Mouse (Mus musculus): ENCODE data around the gene Yipf3.

Gene Yipf3

GRCm38 (mm10) chr17:46284653-46285052 is 36.8 kb downstream of the Yipf3 start:
- DNase-seq (ENCODE audit: low spot score) = no peak

- DNase-seq (ENCODE audit: low spot score) = no peak
These were observed 37.5 kb downstream of the Yipf3 start for GRCm38 (mm10) chr17:46285407-46285806.

GRCm38 (mm10) chr17:46287678-46288095 is 39.8 kb downstream of the Yipf3 start:
- DNase-seq (ENCODE audit: low spot score) = no peak

GRCm38 (mm10) chr17:46296601-46297000 is 48.7 kb downstream of the Yipf3 start:
- DNase-seq (ENCODE audit: low spot score) = no peak

- DNase-seq (ENCODE audit: low spot score) = no peak
These were observed 49.1 kb downstream of the Yipf3 start for GRCm38 (mm10) chr17:46297028-46297363.

- DNase-seq (ENCODE audit: low spot score) = no peak
These were observed 49.7 kb downstream of the Yipf3 start, which contains the start of gene Dlk2 for GRCm38 (mm10) chr17:46297364-46298219. Gene Dlk2 (plus strand): TSS chr17:46297421.

- peak; percentile 52 for DNase-seq (ENCODE audit: low spot score)
These were observed 50.5 kb downstream of the Yipf3 start for GRCm38 (mm10) chr17:46298220-46298913.

GRCm38 (mm10) chr17:46301892-46302291 is 54.0 kb downstream of the Yipf3 start:
- no peak for DNase-seq (ENCODE audit: low spot score)
